Comparison of ENCODE assay signal across 9 mouse cellular contexts in genomic region chr17:24851381-24852125, GRCm38 (mm10). TPM values are rescaled to one million over a fixed set of nuclear protein-coding genes. Genes with fewer than 3 reads are reported as not detected.
DNase-seq lines count a peak whose midpoint lies in the region; ATAC-seq and TF ChIP-seq lines count a peak whose summit lies in the region.
"Had no signal": no experiment of that assay in that cellular context is flagged by ENCODE, and none has a peak within 500 bp of the region (broad histone marks: within the 10 kb centered on the region; RNA-seq: fewer than 3 reads in every experiment).

No protein-coding gene starts in this region.

- H3K4me2 ChIP-seq in hindbrain, embryonic 13.5 days: peak overlapping the region; percentile 91
- H3K4me2 ChIP-seq in midbrain, embryonic 13.5 days (replicated peaks): peak overlapping the region; percentile 94

- H3K36me3 ChIP-seq in heart, embryonic 10.5 days: peaks cover 27% of the 10 kb centered on the region; the same call in 1 of the 2 replicates
- peaks cover 30% of the 10 kb centered on the region for H3K36me3 ChIP-seq in hindbrain, embryonic 13.5 days
- H3K36me3 ChIP-seq in midbrain, embryonic 13.5 days: peaks cover 28% of the 10 kb centered on the region

- H3K4me3 ChIP-seq in heart, embryonic 10.5 days: peak overlapping the region; percentile 85
- peak overlapping the region; percentile 87 for H3K4me3 ChIP-seq in bone marrow macrophage, adult 2 months (ENCODE audit: insufficient read depth, low read length)
- H3K4me3 ChIP-seq in hindbrain, embryonic 13.5 days: peak overlapping the region; percentile 80
- H3K4me3 ChIP-seq in midbrain, embryonic 13.5 days (replicated peaks): peak overlapping the region; percentile 81

- no peak for ATAC-seq in hindbrain, embryonic 13.5 days (ENCODE audit: low FRiP score)
- no peak for ATAC-seq in midbrain, embryonic 13.5 days

- H3K27ac ChIP-seq in heart, embryonic 10.5 days: no peak overlapping the region
- peak overlapping the region; percentile 73 for H3K27ac ChIP-seq in bone marrow macrophage, adult 2 months (ENCODE audit: insufficient read depth, low read depth, low read length)
- H3K27ac ChIP-seq in hindbrain, embryonic 13.5 days: no peak overlapping the region
- no peak overlapping the region for H3K27ac ChIP-seq in midbrain, embryonic 13.5 days

- peaks cover 11% of the 10 kb centered on the region for H3K27me3 ChIP-seq in heart, embryonic 10.5 days (ENCODE audit: insufficient read depth, poor library complexity, severe bottlenecking)
- H3K27me3 ChIP-seq in hindbrain, embryonic 13.5 days: peaks cover 7% of the 10 kb centered on the region
- H3K27me3 ChIP-seq in midbrain, embryonic 13.5 days: peaks cover 8% of the 10 kb centered on the region

- TF ChIP-seq POLR2A in bone marrow macrophage, adult 2 months (IDR thresholded peaks at IDR 0.05; ENCODE audit: borderline replicate concordance, low read depth, low read length): no peak

- DNase-seq in heart, embryonic 10.5 days (ENCODE audit: low spot score): no peak
- no peak for DNase-seq in heart, adult 9 months (ENCODE audit: low spot score in 2 of 2)
- no peak for DNase-seq in natural killer cell, adult 2 months (ENCODE audit: low spot score in 2 of 2)
- no peak for DNase-seq in adrenal gland, postnatal 36 days
- DNase-seq in yolk sac, embryonic 10.5 days (ENCODE audit: low spot score): no peak

- H3K9ac ChIP-seq in hindbrain, embryonic 13.5 days: peak overlapping the region; percentile 82
- H3K9ac ChIP-seq in midbrain, embryonic 13.5 days (replicated peaks): peak overlapping the region; percentile 81

- no peak for TF ChIP-seq CTCF in bone marrow macrophage, adult 2 months (IDR thresholded peaks at IDR 0.05; ENCODE audit: low read depth, low read length)

- H3K9me3 ChIP-seq in heart, embryonic 10.5 days: no peaks in the 10 kb centered on the region
- no peaks in the 10 kb centered on the region for H3K9me3 ChIP-seq in hindbrain, embryonic 13.5 days
- H3K9me3 ChIP-seq in midbrain, embryonic 13.5 days: no peaks in the 10 kb centered on the region

- peaks cover 21% of the 10 kb centered on the region for H3K4me1 ChIP-seq in heart, embryonic 10.5 days
- peaks cover 13% of the 10 kb centered on the region for H3K4me1 ChIP-seq in bone marrow macrophage, adult 2 months (ENCODE audit: control insufficient read depth, insufficient read depth, low read length)
- peaks cover 27% of the 10 kb centered on the region for H3K4me1 ChIP-seq in hindbrain, embryonic 13.5 days (replicated peaks)
- H3K4me1 ChIP-seq in midbrain, embryonic 13.5 days (replicated peaks): peaks cover 25% of the 10 kb centered on the region

- 79% methylated on average over 10 of the region's 10 CpGs for WGBS in heart, embryonic 10.5 days
- WGBS in hindbrain, embryonic 13.5 days: 85% methylated on average over 10 of the region's 10 CpGs
- WGBS in midbrain, embryonic 13.5 days: 82% methylated on average over 10 of the region's 10 CpGs

RNA-seq across cellular contexts. Expression of gene Fahd1, which starts 1.4 kb away (rescaled TPM):
- 31.4 and 37.8 TPM in 2 replicates for polyA plus RNA-seq in heart, embryonic 10.5 days (2016; fragmentation: Nextera tagmentation; extraction: Ambion mirVana)
- polyA plus RNA-seq in bone marrow macrophage, adult 2 months (2012; ENCODE audit: insufficient read depth, insufficient read length, missing spikeins): 9.0 and 9.1 TPM in 2 replicates
- 18.6 and 20.1 TPM in 2 replicates for polyA plus RNA-seq in hindbrain, embryonic 13.5 days (2015; fragmentation: Nextera tagmentation; extraction: Ambion mirVana)
- polyA plus RNA-seq in midbrain, embryonic 13.5 days (2015; fragmentation: Nextera tagmentation; extraction: Ambion mirVana): 17.9 and 18.4 TPM in 2 replicates
- 10 to 100 TPM; 22.7 to 39.8 TPM for total RNA-seq in adrenal gland, postnatal 36 days (2021)

RNA-seq across cellular contexts. Expression of gene Hagh, which starts 11.6 kb away (rescaled TPM):
- 38.9 and 49.0 TPM in 2 replicates for polyA plus RNA-seq in heart, embryonic 10.5 days (2016; fragmentation: Nextera tagmentation; extraction: Ambion mirVana)
- polyA plus RNA-seq in bone marrow macrophage, adult 2 months (2012; ENCODE audit: insufficient read depth, insufficient read length, missing spikeins): 39.7 and 44.9 TPM in 2 replicates
- polyA plus RNA-seq in hindbrain, embryonic 13.5 days (2015; fragmentation: Nextera tagmentation; extraction: Ambion mirVana): 49.7 and 51.7 TPM in 2 replicates
- 43.9 and 49.7 TPM in 2 replicates for polyA plus RNA-seq in midbrain, embryonic 13.5 days (2015; fragmentation: Nextera tagmentation; extraction: Ambion mirVana)
- 100 to 1,000 TPM in 1 of 2 experiments, 10 to 100 TPM in 1; 97.1 to 102 TPM for total RNA-seq in adrenal gland, postnatal 36 days (2021)

RNA-seq across cellular contexts. Expression of gene Igfals, which starts 14.2 kb away (rescaled TPM):
- polyA plus RNA-seq in heart, embryonic 10.5 days (2016; fragmentation: Nextera tagmentation; extraction: Ambion mirVana): 0.21 and 0.85 TPM in 2 replicates
- not detected in 2 replicates for polyA plus RNA-seq in bone marrow macrophage, adult 2 months (2012; ENCODE audit: insufficient read depth, insufficient read length, missing spikeins)
- polyA plus RNA-seq in hindbrain, embryonic 13.5 days (2015; fragmentation: Nextera tagmentation; extraction: Ambion mirVana): 0.17 and 0.25 TPM in 2 replicates
- 0.28 TPM in 1 of 2 replicates, not detected in the other for polyA plus RNA-seq in midbrain, embryonic 13.5 days (2015; fragmentation: Nextera tagmentation; extraction: Ambion mirVana)
- total RNA-seq in adrenal gland, postnatal 36 days (2021): 1 to 10 TPM; 4.1 to 4.3 TPM
- total RNA-seq: common myeloid progenitor, adult 5-6 weeks had no signal

RNA-seq across cellular contexts. Expression of gene Nubp2, which starts 34.6 kb away (rescaled TPM):
- 59.1 and 71.0 TPM in 2 replicates for polyA plus RNA-seq in heart, embryonic 10.5 days (2016; fragmentation: Nextera tagmentation; extraction: Ambion mirVana)
- 39.0 and 40.3 TPM in 2 replicates for polyA plus RNA-seq in bone marrow macrophage, adult 2 months (2012; ENCODE audit: insufficient read depth, insufficient read length, missing spikeins)
- 71.3 and 74.4 TPM in 2 replicates for polyA plus RNA-seq in hindbrain, embryonic 13.5 days (2015; fragmentation: Nextera tagmentation; extraction: Ambion mirVana)
- 68.2 and 75.3 TPM in 2 replicates for polyA plus RNA-seq in midbrain, embryonic 13.5 days (2015; fragmentation: Nextera tagmentation; extraction: Ambion mirVana)
- 10 to 100 TPM; 47.7 to 57.9 TPM for total RNA-seq in adrenal gland, postnatal 36 days (2021)

RNA-seq across cellular contexts. Expression of gene Spsb3, which starts 34.9 kb away (rescaled TPM):
- polyA plus RNA-seq in heart, embryonic 10.5 days (2016; fragmentation: Nextera tagmentation; extraction: Ambion mirVana): 31.1 and 36.1 TPM in 2 replicates
- polyA plus RNA-seq in bone marrow macrophage, adult 2 months (2012; ENCODE audit: insufficient read depth, insufficient read length, missing spikeins): 20.2 and 21.3 TPM in 2 replicates
- 72.8 and 80.0 TPM in 2 replicates for polyA plus RNA-seq in hindbrain, embryonic 13.5 days (2015; fragmentation: Nextera tagmentation; extraction: Ambion mirVana)
- 71.7 and 74.7 TPM in 2 replicates for polyA plus RNA-seq in midbrain, embryonic 13.5 days (2015; fragmentation: Nextera tagmentation; extraction: Ambion mirVana)
- total RNA-seq in adrenal gland, postnatal 36 days (2021): 10 to 100 TPM; 31.2 to 34.7 TPM
